Mouse (Mus musculus) kidney, adult 2 months (tissue): Measurements from ENCODE around the gene Tbc1d16.

Source experiments
- CTCF ChIP-seq: fragments of 200-500 bp; conservative IDR thresholded peaks from 2 replicates; pipeline ENCODE4 v1.5.1; 2011; ENCODE audit warnings: low read depth, mild to moderate bottlenecking, control low read depth, low read length, moderate library complexity, mixed read lengths; ENCODE audit not compliant: insufficient read depth, insufficient read length
- POLR2A ChIP-seq: fragments of 200-500 bp; IDR thresholded peaks from one replicate; pipeline ENCODE4 v1.6.1; 2011; ENCODE audit warnings: low read depth, low read length, control low read depth

DNA sequence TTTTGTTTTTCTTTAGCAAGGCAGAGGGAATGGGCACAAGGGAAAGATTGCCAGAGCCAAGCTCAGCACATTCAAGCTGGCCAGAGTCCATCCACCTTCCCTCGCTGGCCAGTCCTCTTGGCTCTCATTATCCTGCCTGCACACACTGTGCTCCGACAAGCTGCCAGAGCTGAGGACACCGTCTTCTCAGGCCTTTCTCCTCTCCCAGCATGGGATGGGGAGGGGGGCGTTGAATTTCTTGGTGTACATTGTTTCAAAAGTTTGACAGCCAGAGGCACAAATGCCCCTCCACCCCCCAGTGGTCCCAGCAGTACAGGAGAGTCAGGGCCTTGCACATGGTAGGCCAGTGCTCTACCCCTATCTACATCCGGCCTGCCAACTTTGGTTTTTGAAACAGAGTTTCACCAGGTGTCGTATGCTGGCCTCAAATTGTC is 39.0 kb upstream of the Tbc1d16 start:
- TF ChIP-seq POLR2A (no peak), CTCF (no peak)
